Mouse (Mus musculus) lung, postnatal 0 days (tissue): Measurements from ENCODE around the gene Cadm4. TPM values are rescaled to one million over a fixed set of nuclear protein-coding genes. Genes with fewer than 3 reads are reported as not detected.

Source experiments
- ATAC-seq: fragments of 200-750 bp; cut with Nextera tagmentation; 2 replicates; pipeline ENCODE4 v1.8.0; 2017; ENCODE audit warnings: moderate library complexity
- DNase-seq: peaks from one replicate; pipeline ENCODE4 v3.0.0-alpha.2; 2016; ENCODE audit warnings: low spot score
- H3K27ac ChIP-seq: fragments of 300-500 bp; sonication (generic); 2 replicates; pipeline ENCODE4 v1.5.1; 2014; ENCODE audit warnings: antibody characterized with exemption, mild to moderate bottlenecking, low read length, mixed read lengths
- H3K27me3 ChIP-seq: fragments of 300-500 bp; sonication (generic); replicated peaks from 2 replicates; pipeline ENCODE4 v1.6.1; 2014; ENCODE audit warnings: low read length, mixed read lengths; ENCODE audit not compliant: insufficient read depth
- H3K36me3 ChIP-seq: fragments of 300-500 bp; sonication (generic); 2 replicates; pipeline ENCODE4 v1.6.1; 2014; ENCODE audit warnings: low read length, mixed read lengths; ENCODE audit not compliant: insufficient read depth
- H3K4me1 ChIP-seq: fragments of 300-500 bp; sonication (generic); 2 replicates; pipeline ENCODE4 v1.6.1; 2014; ENCODE audit warnings: antibody characterized with exemption, low read depth, low read length, mixed read lengths; ENCODE audit not compliant: insufficient read depth
- H3K4me2 ChIP-seq: fragments of 300-500 bp; sonication (generic); replicated peaks from 2 replicates; pipeline ENCODE4 v1.6.1; 2014; ENCODE audit warnings: low read depth, mild to moderate bottlenecking, low read length, moderate library complexity, mixed read lengths
- H3K4me3 ChIP-seq: fragments of 300-500 bp; sonication (generic); 2 replicates; pipeline ENCODE4 v1.5.1; 2014; ENCODE audit warnings: low read depth, low read length
- H3K9ac ChIP-seq: fragments of 300-500 bp; sonication (generic); replicated peaks from 2 replicates; pipeline ENCODE4 v1.6.1; 2014; ENCODE audit warnings: low read depth, mild to moderate bottlenecking
- H3K9me3 ChIP-seq: fragments of 300-500 bp; sonication (generic); 2 replicates; pipeline ENCODE4 v1.6.1; 2016; ENCODE audit warnings: low read length, mixed read lengths
- CTCF ChIP-seq: IDR thresholded peaks from 2 replicates; pipeline ENCODE4 v1.5.1; 2016; ENCODE audit warnings: antibody characterized with exemption, mild to moderate bottlenecking
- EP300 ChIP-seq: IDR thresholded peaks from 2 replicates; pipeline ENCODE4 v1.6.1; 2016; ENCODE audit warnings: antibody characterized with exemption, mild to moderate bottlenecking, control low read depth
- WGBS: fragments of 180-500 bp; shearing (Covaris S2); extraction: QIAGEN DNeasy Blood & Tissue Kit; methylation state at CpG from one replicate; pipeline ENCODE4 v1.1.7; 2014; 5-methylcytosine and 5-hydroxymethylcytosine counted together
- polyA plus RNA-seq: library from polyadenylated mRNA; unstranded; fragments of >200 nt; fragmentation: Nextera tagmentation; extraction: Ambion mirVana; gene quantifications from 2 replicates; pipeline ENCODE4 v1.2.1, GENCODE M21; 2015

The Cadm4 gene
- polyA plus RNA-seq, 1 experiment from 2014 or later, result 1.7 TPM

DNA sequence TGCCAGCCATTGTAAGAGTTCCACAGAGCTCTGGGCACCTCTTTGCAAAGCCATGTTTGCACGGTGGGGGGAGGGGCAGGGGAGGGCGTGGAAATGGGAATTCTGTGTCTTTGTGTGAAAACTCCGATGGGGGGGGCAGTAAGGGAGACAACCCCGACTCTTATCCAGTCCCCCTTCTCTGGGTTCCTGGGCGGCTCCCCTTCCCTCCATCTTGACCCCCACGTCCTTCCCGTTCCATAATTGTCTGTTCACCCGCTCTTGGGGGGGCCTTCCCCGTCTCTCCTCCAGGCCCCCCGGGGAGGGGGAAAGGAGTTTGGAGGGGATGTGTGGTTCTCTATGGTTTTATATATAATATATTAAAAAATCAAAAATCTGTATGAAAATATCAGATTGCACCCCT lies 22.2 kb downstream of the Cadm4 start:
- TF ChIP-seq EP300 (no peak), CTCF (no peak)
- 20% methylated on average over 10 of the region's 10 CpGs for WGBS

DNA sequence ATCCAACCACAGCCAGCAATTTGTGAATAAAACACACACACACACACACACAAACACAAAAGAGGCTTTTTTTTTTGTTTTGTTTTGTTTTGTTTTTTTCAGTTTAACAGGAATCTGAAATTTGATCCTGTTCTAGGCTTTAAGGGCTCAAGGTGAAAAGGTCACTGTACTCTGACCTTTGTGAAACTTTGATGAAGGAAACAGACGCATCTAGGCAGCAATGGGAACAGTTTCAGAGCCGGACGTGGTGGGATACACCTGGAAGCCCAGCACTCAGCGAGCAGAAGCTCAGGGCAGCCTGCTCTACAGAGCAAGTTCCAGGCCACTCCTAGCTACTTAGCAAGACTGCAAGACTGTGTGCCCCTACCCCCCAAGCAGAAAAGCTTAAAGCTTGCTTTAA lies 23.0 kb downstream of the Cadm4 start:
- WGBS, result 19% methylated on average over 4 of the region's 4 CpGs
- ATAC-seq, result no peak
- no peak overlapping the region for H3K9ac ChIP-seq

More for the DNA sequence above, 22.2 kb downstream of the Cadm4 start:
- H3K27ac ChIP-seq, result no peak overlapping the region
- H3K27me3 ChIP-seq, result peaks cover 14% of the 10 kb centered on the region
- 0 out of 2 replicates have a peak, but pooled peaks cover 2% of the 10 kb centered on the region for H3K9me3 ChIP-seq
- H3K36me3 ChIP-seq, result no peaks in the 10 kb centered on the region
- H3K4me2 ChIP-seq, result no peak overlapping the region
- no peak for DNase-seq
- H3K9ac ChIP-seq, result no peak overlapping the region
- peaks cover 3% of the 10 kb centered on the region for H3K4me1 ChIP-seq
- ATAC-seq, result no peak
- H3K4me3 ChIP-seq, result no peak overlapping the region

DNA sequence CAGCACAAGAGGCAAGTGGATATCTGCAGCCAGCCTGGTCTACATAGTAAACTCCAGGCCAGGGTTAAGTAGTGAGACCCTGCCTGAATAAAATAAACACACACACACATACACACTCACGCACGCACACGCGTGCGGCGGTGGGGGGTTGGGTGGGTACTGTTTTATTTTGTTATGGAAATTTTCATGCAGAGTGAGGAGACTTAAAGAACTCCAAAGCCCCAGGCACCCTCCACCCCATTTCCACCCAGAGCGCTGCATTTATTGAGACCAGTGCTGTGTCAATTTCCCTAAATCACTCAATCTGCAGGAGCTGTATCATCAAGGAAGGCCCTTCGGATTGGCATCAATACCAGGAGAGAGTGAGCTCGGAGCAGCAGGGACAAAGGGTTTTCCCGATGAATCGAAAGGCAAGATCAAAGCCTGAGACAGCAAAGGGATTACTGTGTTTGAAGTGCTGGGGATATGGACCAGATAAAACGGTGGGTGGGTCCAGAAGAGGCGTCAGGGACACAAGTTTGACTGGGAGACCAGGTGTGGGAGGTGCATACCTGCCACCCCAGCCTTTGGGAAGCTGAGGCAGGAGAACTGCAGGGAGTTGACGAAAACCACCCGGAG lies 23.7 kb downstream of the Cadm4 start:
- H3K9me3 ChIP-seq, result 0 out of 2 replicates have a peak, but pooled peaks cover 2% of the 10 kb centered on the region
- 33% methylated on average over 15 of the region's 15 CpGs for WGBS
- H3K4me2 ChIP-seq, result no peak overlapping the region
- no peak for ATAC-seq
- H3K4me1 ChIP-seq, result peaks cover 3% of the 10 kb centered on the region
- TF ChIP-seq EP300 (no peak), CTCF (no peak)
- peaks cover 5% of the 10 kb centered on the region for H3K27me3 ChIP-seq
- H3K27ac ChIP-seq, result no peak overlapping the region
- no peak overlapping the region for H3K4me3 ChIP-seq
- H3K9ac ChIP-seq, result no peak overlapping the region
- H3K36me3 ChIP-seq, result no peaks in the 10 kb centered on the region
- DNase-seq, result no peak

More for the DNA sequence above, 23.0 kb downstream of the Cadm4 start:
- no peak for DNase-seq
- no peak overlapping the region for H3K4me2 ChIP-seq
- peaks cover 12% of the 10 kb centered on the region for H3K27me3 ChIP-seq
- peaks cover 3% of the 10 kb centered on the region for H3K4me1 ChIP-seq
- H3K4me3 ChIP-seq, result no peak overlapping the region
- 0 out of 2 replicates have a peak, but pooled peaks cover 2% of the 10 kb centered on the region for H3K9me3 ChIP-seq
- H3K36me3 ChIP-seq, result no peaks in the 10 kb centered on the region
- TF ChIP-seq EP300, result no peak
- no peak for TF ChIP-seq CTCF
- no peak overlapping the region for H3K27ac ChIP-seq

DNA sequence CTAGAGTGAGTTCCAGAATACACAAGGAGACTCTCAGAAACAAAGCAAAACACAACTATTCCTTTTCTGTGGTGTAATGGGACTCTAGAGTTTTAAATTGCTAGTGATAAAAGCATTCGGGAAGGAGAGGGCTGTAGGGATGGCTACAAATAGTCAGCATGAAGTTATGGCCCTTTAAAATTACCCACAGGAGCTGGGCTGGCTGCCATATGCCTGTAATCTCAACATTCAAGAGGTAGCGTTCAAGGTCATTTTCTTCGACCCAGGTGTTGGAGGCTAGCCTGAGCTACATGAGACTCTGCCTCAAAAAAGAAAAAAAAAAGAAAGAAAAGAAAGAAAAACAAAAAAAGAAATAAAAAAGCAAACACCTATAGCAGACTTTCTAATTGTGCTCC lies 24.2 kb downstream of the Cadm4 start:
- ATAC-seq (no peak), DNase-seq (no peak)
- Histone ChIP-seq H3K9me3 (no peaks in the 10 kb centered on the region), H3K27me3 (peaks cover 4% of the 10 kb centered on the region), H3K9ac (peak overlapping the region; percentile 27; the same call in 1 of the 2 replicates), H3K4me1 (peaks cover 3% of the 10 kb centered on the region), H3K4me2 (peak overlapping the region; percentile 76; the same call in 1 of the 2 replicates), H3K4me3 (peak overlapping the region; percentile 66), H3K27ac (0 out of 2 replicates have a peak overlapping the region, but pooled peaks have one; percentile 90), H3K36me3 (no peaks in the 10 kb centered on the region)
- WGBS, result 23% methylated on average over 3 of the region's 3 CpGs
- no peak for TF ChIP-seq CTCF
- TF ChIP-seq EP300, result no peak

DNA sequence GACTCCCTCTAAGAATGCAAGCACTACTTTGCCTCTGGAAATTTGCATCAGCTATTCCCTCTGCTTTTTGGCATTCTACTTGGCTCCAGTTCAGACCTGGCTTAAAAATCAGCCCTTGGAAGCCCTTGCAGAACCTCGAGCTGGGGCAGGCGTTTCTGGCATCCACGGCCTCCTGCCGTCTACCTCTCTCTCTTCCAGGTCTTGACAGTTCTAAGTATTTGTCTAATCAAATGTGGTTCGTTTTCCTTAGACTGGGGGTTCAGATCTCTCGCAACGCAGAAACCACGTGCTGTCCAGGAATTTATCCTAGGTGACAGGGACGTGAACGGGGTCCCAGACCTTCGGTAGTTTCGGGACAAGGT lies 24.6 kb downstream of the Cadm4 start:
- Histone ChIP-seq H3K27ac (peak overlapping the region; percentile 90; the same call in 1 of the 2 replicates), H3K9me3 (no peaks in the 10 kb centered on the region), H3K4me3 (peak overlapping the region; percentile 66), H3K27me3 (peaks cover 2% of the 10 kb centered on the region), H3K4me1 (peaks cover 3% of the 10 kb centered on the region), H3K4me2 (peak overlapping the region; percentile 76), H3K36me3 (no peaks in the 10 kb centered on the region), H3K9ac (peak overlapping the region; percentile 27; the same call in 1 of the 2 replicates)
- DNase-seq, result peak; percentile 51
- TF ChIP-seq EP300, result no peak
- TF ChIP-seq CTCF, result no peak
- no peak for ATAC-seq
- WGBS, result under 1% methylated on average over 12 of the region's 12 CpGs

DNA sequence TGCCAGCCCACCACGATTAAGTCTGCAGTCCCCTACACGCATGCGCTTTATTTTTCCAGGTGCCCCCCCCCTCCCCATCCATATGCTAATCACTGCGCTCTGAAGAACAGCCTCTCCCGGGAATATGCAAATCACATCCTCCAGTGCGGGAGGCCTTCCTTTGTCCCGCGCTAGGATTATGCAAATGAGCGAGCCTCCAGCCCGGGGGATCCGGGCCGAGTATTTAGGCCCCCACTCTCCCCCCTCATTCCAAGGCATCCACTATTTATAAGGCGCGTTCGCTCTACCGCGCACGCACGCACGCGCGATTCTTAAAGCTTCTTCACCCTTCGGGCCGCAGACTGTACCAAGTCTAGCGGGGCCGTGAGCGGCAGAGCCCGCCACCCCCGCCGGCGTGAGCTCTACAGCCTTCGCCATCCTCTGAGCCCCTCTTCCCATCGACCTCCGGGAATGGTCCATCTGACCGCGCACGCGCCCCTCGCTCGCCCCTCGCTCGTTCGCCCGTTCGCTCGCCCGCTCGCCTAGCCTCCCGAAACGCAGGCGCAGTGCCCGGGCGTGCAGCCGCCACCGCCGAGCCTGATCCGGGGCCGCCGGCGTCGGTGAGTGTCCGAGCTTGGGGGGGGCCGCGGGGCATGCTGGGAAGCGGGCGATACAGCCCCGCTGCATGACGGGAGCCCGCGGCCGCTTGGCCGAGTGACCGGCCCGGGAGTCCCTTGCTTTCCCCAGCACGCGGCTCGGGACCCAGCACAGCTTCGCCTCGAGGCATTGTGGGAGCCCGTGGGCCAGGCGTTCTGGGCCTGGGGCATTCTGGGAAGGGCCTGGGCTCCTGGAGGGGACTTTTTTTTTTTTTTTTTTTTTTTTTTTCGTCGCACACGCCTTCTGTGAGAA lies 25.3 kb downstream of the Cadm4 start, which contains the start of gene Zfp428:
TSS of gene Zfp428 (plus strand) at position 169 of the 888 bp plus-strand sequence.
- no peak for TF ChIP-seq EP300
- TF ChIP-seq CTCF, result no peak
- ATAC-seq (peak; percentile 90), DNase-seq (peak; percentile 91)
- Histone ChIP-seq H3K27ac (peak within 1 kb of the TSS; percentile 90), H3K4me1 (peaks cover 3% of the 10 kb centered on the region), H3K4me2 (peak within 1 kb of the TSS; percentile 76), H3K9me3 (no peaks in the 10 kb centered on the region), H3K36me3 (no peaks in the 10 kb centered on the region), H3K27me3 (no peaks in the 10 kb centered on the region), H3K9ac (peak within 1 kb of the TSS; percentile 78), H3K4me3 (peak within 1 kb of the TSS; percentile 66)
- WGBS, result under 1% methylated on average over 83 of the region's 84 CpGs
